Mouse (Mus musculus) layer of hippocampus, adult 6 months (tissue): ENCODE results near the gene Arih1. TPM values are rescaled to one million over a fixed set of nuclear protein-coding genes. Genes with fewer than 3 reads are reported as not detected.

Experiments used
- long read RNA-seq, 2 experiments: library from polyadenylated mRNA; unstranded; transcript quantifications; one replicate each; pipeline ENCODE4 v2.0.0; 2019 to 2020
- polyA plus RNA-seq: library from polyadenylated mRNA; unstranded; fragments of <200 nt; fragmentation: Nextera tagmentation; gene quantifications from 2 replicates; pipeline ENCODE4 v1.2.3, GENCODE M21; 2021

Gene Arih1
- polyA plus RNA-seq: 3.8 and 4.9 TPM in 2 replicates
- long read RNA-seq, experiment 1, partial matches to known transcripts: 0 of 8 reads
- long read RNA-seq, experiment 1, other reads (novel, unspliced or antisense): 8 of 8 reads
- long read RNA-seq, experiment 2, full-length matches to known transcripts: 1 of 11 reads
- long read RNA-seq, experiment 2, partial matches to known transcripts: 2 of 11 reads
- long read RNA-seq, experiment 2, other reads (novel, unspliced or antisense): 8 of 11 reads

DNA sequence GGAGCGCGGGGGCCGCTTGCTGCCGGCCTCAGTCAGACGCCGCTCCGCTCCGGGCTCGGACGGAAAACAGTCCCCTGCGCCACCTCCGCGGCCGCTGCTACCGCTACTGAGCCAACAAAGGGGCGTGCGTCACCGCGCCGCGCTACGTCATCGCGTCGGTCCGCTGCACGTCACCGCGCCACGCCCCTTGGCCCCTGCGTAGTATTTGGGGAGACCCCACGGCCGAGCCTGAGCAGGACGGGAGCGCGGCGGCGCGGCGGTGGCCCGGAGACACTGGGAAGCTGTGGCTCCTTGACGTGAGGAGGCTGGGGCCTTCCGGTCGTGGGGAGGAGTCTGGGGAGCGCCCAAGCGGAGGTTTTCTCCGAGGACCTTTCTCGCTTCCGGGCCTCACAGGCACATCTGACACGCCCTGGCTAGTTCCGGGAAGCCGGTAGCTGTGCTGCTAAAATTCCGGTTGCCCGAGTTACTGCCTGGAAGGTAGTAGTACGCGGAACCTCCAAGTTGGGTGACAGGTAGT, at the start of gene Arih1:
Gene Arih1, minus strand, starts transcription at position 70 of the 517 bp plus-strand sequence.

DNA sequence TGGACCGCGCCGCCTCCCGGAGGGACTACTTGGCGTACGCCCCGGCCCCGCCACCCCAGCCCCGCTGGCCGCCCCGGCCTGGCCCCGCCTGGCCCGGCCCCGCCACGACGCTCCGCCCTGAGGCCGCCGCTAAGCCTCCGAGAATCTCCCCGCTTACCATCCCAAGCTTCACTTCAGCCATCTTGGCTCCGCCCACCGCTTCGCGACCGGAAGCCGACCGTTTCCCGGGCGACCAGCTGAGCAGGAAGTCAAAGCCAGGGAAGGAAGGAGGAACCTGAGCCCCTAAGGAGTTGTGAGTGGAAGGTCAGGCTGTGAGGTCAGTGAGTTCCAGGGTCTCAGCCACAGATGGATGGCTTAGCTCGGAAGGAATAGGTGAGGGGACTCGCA, 133.2 kb downstream of the Arih1 start, which contains the start of gene Bbs4:
Gene Bbs4, minus strand, starts transcription at position 256 of the 387 bp plus-strand sequence.

Other genes with a start within 250 kb of the Arih1 start
- 14.2 and 14.6 TPM in 2 replicates for gene Adpgk, start 195.1 kb downstream of the Arih1 start, polyA plus RNA-seq
- 47.6 and 52.7 TPM in 2 replicates for gene Bbs4, start 133.1 kb downstream of the Arih1 start, polyA plus RNA-seq
- 61.5 and 64.8 TPM in 2 replicates for gene Hexa, start 52.9 kb upstream of the Arih1 start, polyA plus RNA-seq
- 3.1 and 4.0 TPM in 2 replicates for gene Tmem202, start 53.2 kb upstream of the Arih1 start, polyA plus RNA-seq
- gene Celf6, start 91.3 kb upstream of the Arih1 start, polyA plus RNA-seq: 7.1 and 8.0 TPM in 2 replicates
- gene Parp6, start 130.7 kb upstream of the Arih1 start, polyA plus RNA-seq: 46.9 and 60.7 TPM in 2 replicates
- 1,279 and 1,289 TPM in 2 replicates for gene Pkm, start 169.8 kb upstream of the Arih1 start, polyA plus RNA-seq
- gene Gramd2, start 193.5 kb upstream of the Arih1 start, polyA plus RNA-seq: 4.7 and 6.3 TPM in 2 replicates